Mouse (Mus musculus) B cell, adult 2 months (primary cell): ENCODE measurements around the gene Atp6v1d.

ENCODE experiments used
- DNase-seq, 2 experiments: peaks; one replicate each; pipeline ENCODE4 v3.0.0; 2022

The Atp6v1d gene

DNA sequence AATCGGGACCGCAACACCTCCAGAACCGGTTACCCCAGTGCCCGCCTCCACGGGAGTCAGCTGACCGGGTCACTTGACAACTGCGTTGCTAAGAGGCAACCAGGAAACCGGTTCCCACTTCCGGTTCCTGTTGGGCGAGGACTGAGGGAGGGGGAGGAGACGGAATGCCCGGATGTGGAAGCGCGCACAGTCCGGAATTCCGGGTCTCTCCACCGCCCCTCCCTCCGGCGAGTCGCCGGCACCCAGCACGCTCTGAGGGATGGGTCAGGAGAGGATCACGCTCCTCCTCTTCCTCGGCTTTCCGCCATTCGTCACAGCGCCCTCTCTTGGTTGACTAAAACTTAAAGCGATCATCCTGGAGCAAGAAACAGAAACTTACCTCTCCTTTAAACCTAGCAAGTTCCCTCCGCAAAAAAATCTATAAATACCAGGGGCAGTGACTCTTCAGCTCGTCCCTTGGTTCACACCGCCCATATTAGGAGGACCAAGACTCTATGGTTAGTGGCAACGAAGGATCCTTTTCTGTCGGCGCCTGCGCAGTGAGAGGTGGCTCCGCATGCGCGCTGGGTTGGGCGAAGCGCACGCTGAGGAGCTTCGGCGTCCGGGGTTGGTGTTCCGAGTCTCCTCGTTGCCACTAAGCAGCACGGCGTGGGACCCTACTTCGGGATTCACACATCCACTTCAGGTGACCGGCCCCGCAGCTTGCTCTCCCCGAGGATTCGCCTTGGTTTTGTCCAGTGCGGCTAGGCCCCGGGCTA is at the start of gene Atp6v1d, which contains the start of gene Eif2s1:
Atp6v1d (minus strand) TSS at position 143 of the 758 bp plus-strand sequence.
Eif2s1 (plus strand) TSS at position 324 of the 758 bp plus-strand sequence.
- peak; percentile 97 to 98 for DNase-seq

DNA sequence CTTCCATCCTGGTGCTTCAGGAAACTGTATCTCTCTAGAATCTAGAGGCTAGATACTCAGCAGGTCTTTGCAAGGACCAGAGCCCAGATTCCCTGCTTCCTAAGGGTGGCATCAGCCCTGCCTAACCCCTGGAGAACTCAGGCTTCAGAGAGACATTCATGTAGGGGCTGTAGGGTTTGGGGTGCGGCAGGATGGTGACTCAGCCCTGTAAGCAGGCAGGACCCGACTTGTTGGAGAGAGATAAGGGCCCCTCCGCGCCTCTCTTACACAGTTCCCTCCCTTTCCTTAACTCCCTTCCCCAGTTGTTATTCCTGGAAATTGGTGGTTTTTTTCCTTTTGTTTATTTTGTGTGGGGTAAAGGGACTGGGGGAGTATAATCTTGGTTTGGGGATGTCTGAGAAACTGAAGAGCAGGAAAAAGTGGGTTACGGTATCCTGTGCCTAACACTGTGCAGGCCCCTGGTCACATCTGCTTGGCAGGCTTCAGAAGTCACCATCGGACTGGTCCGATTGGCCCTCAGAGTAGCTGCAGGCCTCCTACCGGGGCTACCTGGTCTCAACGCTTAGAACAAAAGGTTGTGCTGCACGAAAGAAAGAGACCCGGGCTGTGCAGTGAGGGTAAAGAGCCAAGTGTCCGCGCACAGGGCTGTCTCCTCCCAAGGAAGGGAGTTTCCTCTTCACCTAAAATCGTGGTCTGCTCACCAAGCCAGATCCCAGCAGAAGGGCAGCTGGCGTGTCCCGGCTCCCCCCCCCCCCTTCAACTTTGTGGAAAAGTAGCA is 49.4 kb upstream of the Atp6v1d start:
- DNase-seq: no peak

DNA sequence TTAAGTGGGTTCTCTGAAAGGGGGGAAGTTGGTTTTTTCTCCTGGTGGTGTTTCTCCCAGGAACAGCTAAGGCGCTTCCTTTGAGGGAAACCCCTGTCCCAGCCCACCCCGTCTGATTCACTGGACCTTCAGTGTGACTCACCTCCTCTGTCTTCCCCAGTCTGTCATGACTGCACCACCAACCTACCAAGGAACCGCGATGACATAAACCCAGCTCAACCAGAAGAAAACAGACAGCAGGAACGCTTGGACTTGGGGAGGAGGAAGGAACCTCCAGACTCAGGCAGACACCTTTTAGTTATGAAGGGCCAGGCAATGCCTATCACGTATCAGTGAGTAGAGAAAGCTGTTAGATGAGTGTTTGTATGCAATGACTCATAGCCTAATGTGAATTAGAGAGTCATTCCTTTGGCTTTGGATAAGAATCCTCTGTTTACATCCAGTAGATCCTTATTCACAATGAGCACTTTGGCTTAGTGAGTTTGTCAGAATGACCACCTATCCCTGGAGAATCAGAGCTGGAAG is 46.7 kb upstream of the Atp6v1d start:
- DNase-seq: no peak

DNA sequence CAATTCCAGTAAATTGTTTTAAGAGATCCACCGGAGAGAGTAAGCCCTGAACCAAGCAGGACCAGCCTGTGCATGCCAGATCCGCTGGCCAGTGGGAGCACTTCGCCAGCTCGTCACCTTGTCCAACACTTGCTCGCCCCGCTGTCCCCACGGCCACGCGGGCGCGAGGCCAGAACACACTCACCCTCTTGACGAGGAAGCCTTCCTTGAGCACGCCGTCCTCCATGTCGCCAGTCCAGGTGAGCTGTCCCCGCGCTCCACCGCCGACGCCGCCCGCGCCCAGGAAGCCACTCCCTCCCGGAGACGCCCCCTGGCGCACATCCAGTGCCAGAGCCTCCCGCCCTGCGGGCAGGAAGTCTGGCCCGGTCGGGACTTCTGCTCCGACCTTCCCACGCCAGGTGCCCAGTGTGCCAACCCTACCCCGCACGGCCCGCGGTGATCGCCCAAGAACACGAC is 45.3 kb upstream of the Atp6v1d start, which contains the start of gene Plek2:
Plek2 (minus strand) TSS at position 258 of the 456 bp plus-strand sequence.
- peak; percentile 63 to 68 for DNase-seq

DNA sequence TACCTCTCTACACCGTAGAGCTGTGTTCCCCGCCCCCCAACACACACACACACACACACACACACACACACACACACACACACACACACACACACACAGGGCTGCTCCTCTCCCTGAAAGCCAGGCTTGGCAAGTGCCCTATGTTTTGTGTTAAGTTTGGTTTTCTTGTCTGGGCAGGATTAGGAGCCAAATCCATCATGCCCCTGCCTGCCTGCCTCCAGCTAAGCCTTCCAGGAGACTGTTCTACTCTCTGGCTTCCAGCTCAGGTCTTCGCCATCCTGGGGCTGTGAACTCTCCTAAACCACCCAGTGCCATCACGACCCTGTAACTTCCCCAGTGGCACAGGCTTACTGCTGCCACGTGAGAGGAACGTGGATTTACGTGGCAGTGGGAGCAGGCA is 43.1 kb upstream of the Atp6v1d start:
- DNase-seq: no peak

DNA sequence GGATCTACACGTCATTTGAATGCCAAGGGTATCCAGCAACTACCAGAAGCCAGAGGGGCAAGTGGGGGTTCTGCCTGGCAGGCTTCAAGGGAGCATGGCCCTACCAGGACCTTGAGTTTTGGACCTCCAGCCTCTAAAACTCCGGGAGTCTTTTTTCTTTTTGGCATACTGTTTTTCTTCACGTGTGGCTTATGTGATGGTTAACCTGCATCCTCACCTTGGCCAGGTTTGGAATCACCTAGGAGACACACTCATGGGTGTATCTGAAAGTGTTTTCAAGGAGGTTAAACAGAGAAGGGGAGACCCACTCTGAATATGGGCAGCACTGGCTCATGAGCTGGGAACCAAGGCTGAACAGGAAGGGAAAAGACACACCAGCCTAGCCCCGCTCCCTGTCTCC is 41.9 kb upstream of the Atp6v1d start:
- no peak for DNase-seq

DNA sequence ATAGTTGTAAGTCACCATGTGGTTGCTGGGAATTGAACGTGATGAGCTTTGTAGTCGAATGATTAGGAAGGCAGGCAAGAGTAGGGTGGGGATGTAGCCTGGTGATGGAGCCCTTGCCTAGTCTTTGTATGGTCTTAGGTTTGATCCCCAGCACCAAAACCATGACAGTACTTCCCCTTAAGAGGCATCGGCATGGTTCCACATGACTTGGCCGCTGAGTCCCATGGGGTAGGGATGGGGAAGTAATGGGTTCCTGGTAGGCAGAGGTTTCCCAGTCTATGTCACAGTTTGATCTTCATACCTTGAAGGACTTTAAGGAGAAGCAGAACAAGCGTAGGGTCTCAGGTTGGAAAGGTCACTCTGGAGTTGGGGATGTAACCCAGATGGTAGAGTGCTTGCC is 40.0 kb upstream of the Atp6v1d start:
- peak; percentile 73 to 78 for DNase-seq

DNA sequence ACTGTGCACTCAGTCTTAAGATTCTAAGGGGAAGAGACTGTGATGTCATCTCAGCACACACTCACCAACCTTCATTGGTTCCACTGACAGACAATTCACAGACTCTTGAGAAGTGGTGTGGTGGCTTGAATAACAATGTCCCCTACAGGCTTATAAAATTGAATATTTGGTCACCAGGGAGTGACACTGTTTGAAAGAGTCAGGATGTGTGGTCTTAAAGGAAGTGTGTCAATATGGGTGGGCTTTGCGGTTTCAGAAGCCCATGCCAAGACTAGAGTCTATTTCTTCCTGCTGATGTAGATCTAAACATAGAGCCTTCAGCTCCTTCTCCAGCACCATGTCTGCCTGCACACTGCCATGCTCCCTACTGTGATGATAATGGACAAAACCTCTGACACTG is 36.4 kb upstream of the Atp6v1d start:
- DNase-seq: no peak

DNA sequence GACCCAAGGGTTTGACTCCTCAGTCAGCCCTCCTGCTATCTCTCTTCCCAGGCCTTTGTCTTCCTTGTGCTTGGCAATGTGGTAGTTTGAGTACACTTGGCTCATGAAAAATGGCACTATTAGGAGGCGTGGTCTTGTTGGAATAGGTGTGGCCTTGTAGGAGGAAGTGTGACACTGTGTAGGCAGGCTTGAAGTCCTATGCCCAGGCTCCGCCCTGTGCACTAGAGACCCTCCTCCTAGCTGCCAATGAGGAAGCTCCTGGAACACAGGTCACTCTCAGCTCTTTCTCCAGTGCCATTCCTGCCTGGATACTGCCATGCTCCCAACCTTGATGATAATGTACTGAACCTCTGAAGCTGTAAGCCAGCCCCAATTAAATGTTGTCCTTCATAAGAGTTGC is 29.7 kb upstream of the Atp6v1d start:
- no peak for DNase-seq

DNA sequence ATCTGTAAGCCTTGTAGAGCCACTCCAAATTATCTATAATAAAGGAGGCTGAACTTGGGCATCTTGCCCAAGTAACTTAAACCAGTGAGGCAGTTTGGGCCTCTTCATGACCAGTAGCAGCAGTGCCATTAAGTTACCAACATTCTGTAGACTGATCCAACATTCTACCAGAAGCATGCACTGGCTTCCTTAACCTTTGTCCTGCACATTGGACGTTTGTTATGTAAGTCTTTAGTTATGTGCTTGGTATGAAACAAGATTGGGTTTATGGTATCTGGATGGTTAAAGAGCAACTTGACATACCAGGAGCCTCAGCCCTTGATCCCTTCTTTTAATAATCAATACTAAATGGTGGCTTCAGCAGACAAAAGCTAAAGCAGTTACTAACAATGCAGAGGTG is 28.6 kb upstream of the Atp6v1d start:
- DNase-seq: no peak

DNA sequence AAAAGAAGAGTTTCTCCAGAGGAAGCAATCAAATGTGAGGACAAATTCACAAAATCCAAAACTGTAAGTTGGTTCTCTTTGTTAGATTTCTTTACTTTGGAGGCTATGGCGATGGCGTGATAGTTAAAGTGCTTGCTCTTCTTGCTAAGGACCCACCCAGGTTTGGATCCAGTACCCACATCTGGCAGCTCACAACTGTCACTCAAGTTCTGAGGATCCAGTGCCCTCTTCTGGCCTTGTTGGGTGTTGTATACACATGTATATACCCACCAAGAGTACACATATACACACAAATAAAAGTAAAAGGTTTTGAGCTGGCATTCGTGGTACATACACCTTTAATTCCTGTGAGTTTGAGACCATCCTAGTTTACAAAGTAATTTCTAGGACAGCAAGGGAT is 13.1 kb upstream of the Atp6v1d start:
- peak in 1 of 2 experiments; percentile 12 for DNase-seq

DNA sequence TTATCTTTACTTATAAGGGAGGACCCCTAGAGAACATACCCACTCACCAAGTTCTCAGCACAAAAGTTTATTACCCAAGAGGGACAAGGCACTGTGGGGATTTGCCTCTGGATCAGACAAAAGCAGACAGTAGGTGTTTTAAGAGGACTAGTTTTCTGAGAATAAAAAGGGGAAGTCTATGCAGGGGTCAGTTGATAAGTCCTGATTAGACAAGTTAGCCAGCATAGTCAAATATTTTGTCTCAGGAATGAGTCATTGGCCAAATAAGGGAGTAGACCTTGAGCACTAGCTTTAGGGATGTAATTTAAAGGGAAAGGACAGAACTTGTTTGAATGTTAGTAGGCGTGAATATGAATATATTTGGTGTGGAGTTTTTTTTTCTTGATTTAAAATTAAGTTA is 6.7 kb upstream of the Atp6v1d start:
- no peak for DNase-seq

DNA sequence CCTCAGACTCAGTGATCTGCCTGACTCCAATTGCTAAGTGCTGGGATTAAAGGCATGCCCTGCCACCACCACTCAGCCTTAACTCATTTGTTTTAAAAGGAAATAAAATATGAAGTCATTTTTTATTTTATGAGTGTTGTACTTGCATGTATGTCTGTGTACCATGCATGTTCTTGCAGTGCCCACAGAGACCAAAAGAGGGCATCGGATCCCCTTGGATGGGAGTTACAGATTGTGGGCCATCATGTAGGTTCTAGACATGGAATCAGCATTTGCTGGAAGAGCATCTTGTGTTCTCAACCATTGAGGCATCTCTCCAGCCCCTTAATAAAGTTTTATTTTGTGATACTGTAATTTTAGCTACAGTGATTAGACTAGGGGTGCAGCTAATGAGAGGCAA is 4.0 kb upstream of the Atp6v1d start:
- peak; percentile 58 to 59 for DNase-seq

DNA sequence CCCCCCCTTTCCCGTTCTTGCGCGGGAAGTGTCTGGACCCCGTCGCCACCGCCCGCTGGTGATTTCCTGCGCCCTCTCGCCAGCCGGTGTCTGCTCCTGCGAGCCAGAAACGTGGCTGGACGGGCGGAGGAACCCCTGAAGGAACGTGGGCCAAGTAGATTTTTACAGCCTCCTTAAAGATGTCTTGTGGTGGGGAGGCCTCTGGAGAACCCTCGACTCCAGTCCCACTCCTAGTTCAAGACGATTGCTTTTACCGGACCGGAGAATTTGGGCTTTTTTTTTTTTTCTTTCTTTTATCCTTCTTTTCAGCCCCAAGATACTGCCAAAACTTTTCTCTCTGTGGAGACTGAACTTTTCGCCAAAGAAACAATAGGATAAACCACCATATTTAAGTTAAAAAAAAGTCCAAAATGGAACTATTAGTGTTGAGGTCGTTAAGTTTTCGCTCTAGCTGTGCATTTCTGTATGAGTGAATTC is 854 bp upstream of the Atp6v1d start:
- no peak for DNase-seq

DNA sequence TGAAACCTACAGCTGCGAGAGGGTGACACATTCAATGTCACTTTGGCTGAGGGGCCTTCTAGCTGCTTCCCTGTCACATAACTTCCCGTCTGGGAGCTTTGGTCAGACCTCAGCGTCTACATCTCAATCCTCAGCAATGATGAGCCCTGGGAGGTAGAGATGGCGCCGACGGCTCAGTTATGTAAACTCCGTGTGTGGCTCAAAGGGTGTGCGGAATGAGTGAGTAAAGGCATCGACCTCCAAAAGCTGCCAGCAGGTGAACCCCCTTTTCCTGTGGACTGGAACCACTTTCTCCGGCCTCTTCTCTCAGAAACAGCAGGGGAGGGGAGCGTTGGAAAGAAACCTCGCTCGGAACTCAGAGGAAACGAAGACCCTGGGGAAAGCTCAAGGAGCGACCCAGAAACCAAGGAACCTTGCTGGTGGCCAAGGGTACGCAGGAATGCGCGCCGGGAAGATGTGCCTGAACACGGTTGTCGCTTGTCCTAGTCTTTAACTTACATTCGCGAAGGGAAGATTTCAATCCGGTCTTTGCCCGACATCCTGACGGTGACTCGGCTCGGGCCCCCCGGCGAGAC is 430 bp downstream of the Atp6v1d start:
- no peak for DNase-seq

DNA sequence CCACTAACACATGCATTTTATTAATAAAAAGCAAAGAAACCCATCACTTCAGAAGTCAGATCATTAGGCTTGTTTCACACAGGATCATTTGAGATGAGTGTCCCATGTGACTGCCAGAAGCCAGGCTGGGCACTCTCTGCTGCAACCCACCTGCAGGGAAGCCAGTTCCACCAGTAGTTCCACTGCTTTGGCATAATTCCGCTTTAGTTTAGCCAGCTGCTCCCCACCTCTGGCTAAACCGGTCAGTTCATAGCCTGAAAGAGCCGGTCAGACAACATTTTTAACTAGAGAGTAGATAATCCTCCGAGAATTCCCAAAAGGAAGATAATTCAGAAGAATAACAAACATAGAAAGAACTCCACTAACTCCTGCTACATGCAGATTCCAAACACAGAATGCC is 13.2 kb downstream of the Atp6v1d start:
- DNase-seq: no peak

DNA sequence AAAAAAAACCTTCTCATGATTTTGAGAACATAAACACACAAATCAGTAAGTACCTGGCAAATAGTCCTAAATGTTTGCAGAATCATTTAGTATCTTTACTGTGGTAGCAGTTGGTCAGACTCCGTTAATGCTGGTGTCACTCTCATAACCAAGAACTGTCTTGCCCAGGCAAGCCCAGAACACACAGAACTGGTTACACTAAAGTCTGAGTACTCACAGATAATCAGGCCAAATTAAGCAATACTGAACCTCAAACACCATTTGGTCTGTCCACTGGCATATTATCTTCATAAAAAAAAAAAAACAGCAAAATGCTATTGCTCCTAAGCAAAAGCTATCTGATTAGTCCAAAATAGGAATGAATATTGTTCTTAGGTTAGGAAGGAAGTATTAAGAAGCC is 19.0 kb downstream of the Atp6v1d start:
- no peak for DNase-seq

DNA sequence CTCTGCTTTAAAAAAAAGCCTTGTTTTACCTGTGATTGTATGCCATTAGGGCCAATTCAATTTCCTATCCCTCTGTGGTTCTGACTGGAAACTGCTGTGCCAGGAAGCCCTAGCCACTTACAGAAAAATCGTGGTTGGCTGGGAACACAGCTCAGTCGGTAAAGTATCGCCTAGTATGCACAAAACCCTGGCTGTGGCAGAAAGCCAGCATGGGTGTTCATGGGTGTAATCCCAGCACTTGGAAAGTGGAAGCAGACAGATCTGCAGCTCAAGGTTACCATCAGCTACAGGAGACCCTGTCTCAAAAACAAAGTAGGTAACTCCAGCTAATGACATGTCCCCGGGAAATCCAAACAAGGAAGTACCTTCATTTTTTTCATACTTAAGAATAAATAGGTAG is 21.5 kb downstream of the Atp6v1d start:
- no peak for DNase-seq

DNA sequence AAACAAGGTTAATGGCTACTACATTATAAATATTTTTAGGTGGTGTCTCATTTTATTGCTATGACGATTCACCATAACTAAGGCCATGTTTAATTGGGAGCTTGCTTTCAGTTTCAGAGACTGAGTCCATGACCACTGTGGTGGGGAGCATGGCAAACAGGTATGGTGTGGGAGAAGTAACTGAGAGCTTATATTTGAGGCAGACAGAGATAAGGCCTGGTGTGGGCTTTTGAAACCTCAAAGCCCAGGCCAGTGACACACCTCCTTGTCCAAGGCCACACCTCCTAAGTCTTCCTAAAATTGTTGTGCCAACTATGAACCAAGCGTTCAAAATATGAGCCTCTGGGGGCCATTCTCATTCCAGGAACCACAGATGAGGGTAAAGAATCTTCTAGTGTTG is 26.9 kb downstream of the Atp6v1d start:
- no peak for DNase-seq

DNA sequence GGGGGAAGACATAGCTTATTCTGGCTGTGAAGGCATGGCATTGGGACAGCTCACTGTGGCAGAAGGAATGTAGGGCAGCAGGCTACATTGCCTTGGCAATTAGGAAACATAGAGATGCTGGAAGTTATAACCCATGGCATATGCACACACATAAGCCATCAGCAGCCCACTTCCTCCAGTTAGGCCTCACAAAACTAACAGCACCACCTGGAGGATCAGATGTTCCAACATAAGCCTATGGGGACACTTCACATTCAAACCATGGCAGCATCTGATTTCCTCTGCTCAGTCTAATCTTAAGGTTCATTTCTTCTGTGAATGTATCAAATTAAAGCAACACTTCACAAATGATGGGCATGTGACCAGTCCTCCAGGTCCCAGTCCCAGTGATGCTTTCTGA is 47.0 kb downstream of the Atp6v1d start:
- DNase-seq: peak in 1 of 2 experiments; percentile 6

DNA sequence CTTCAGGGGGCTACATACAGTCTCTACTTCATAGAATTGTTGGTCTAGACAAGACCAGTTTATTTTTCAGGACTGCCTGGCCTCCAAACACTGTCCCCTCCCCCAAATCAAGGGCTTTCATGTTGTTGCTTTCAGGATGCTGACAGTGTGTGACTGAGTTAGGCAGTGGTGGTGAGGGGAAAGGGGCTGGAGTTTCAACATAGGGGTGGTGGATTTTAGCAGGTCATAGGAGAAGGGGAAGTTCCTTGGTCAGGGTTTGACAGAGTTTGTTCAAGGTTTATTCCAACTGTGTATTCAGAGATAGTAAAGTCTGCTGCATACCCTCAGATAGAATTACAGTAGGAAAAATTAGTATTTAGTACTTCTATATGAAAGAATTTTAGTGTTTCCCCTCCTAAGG is 59.6 kb downstream of the Atp6v1d start:
- no peak for DNase-seq

DNA sequence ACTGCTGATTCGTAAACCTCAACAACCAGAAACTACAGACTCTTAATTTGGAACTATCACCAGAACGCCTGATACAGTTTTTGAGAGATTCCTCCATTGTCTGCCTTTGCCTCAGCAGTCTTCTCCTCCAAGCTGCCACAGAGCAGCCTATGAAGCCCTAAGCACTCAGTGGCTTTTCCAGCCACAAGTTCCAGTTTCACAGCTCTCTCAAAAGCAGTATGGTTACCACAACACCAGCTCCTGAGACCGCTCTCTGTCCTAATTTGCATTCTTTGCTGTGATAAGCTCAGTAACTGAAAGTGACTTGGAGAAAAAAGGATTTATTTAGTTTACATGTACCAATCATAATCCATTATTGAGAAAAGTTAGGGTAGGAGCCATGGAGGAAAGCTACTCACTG is 61.4 kb downstream of the Atp6v1d start:
- no peak for DNase-seq

DNA sequence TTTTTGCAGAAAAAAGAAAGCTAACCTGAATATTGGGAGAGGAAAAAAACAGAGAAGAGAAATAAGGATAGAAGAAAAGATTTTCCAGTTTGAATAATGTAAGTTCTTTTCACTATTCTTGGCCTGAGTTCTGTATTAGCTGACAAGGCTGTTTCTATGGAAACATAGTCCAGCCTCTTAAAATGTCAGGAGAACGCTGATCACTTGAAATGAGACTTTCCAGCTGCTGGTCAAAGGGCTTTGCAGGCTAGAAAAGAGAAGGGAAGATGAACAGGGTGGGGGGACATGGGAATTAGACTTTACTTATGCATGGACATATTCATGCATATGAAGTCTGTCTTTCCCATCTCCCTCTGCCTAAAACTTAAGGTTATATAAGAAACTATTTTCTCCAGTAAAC is 67.2 kb downstream of the Atp6v1d start:
- no peak for DNase-seq
